In genomic region chr7:110781231-110781711, GRCm38 (mm10) we compare ENCODE assay signal across 10 mouse cellular contexts. TPM values are rescaled to one million over a fixed set of nuclear protein-coding genes. Genes with fewer than 3 reads are reported as not detected.
A peak's percentile ranks its signal among the peaks of the same experiment; 100 is the strongest.
DNase-seq lines count a peak whose midpoint lies in the region; ATAC-seq lines count a peak whose summit lies in the region.
"Had no signal": no experiment of that assay in that cellular context is flagged by ENCODE, and none has a peak within 500 bp of the region (broad histone marks: within the 10 kb centered on the region; RNA-seq: fewer than 3 reads in every experiment).

No protein-coding gene starts in this region.

- H3K4me3 ChIP-seq in embryonic facial prominence, embryonic 12.5 days: no peak overlapping the region
- H3K4me3 ChIP-seq in embryonic facial prominence, embryonic 10.5 days: no peak overlapping the region
- H3K4me3 ChIP-seq in midbrain, embryonic 15.5 days: no peak overlapping the region
- H3K4me3 ChIP-seq in midbrain, embryonic 11.5 days (ENCODE audit: low read depth, low read length): no peak overlapping the region

- intact Hi-C loops in left cerebral cortex, postnatal 36 days (cut with DNase I): no loop called here

- no peak for DNase-seq in embryonic facial prominence, embryonic 10.5 days (ENCODE audit: low spot score)
- DNase-seq in midbrain, embryonic 11.5 days (ENCODE audit: low spot score, missing footprints): no peak
- DNase-seq in left cerebral cortex, postnatal 36 days (ENCODE audit: low spot score in 2 of 2): peak; percentile 64 to 75
- peak; percentile 73 for DNase-seq in skeletal muscle tissue, adult 2 months (ENCODE audit: low read depth, low spot score)
- no peak for DNase-seq in retina, postnatal 1 day
- no peak for DNase-seq in layer of hippocampus, adult 18-20 months (ENCODE audit: low spot score in 2 of 2)

- no peak overlapping the region for H3K4me2 ChIP-seq in embryonic facial prominence, embryonic 12.5 days (replicated peaks)
- H3K4me2 ChIP-seq in midbrain, embryonic 15.5 days: no peak overlapping the region
- H3K4me2 ChIP-seq in midbrain, embryonic 11.5 days: no peak overlapping the region

- no peak for ATAC-seq in embryonic facial prominence, embryonic 12.5 days (ENCODE audit: insufficient number of reproducible peaks, insufficient read depth, low FRiP score, low TSS enrichment)
- ATAC-seq in midbrain, embryonic 15.5 days (replicated peaks): no peak
- no peak for ATAC-seq in midbrain, embryonic 11.5 days (ENCODE audit: low FRiP score)

- H3K9ac ChIP-seq in embryonic facial prominence, embryonic 12.5 days: no peak overlapping the region
- no peak overlapping the region for H3K9ac ChIP-seq in midbrain, embryonic 15.5 days
- H3K9ac ChIP-seq in midbrain, embryonic 11.5 days (ENCODE audit: low read length): no peak overlapping the region

- no peaks in the 10 kb centered on the region for H3K9me3 ChIP-seq in embryonic facial prominence, embryonic 12.5 days
- H3K9me3 ChIP-seq in embryonic facial prominence, embryonic 10.5 days: no peaks in the 10 kb centered on the region
- H3K9me3 ChIP-seq in midbrain, embryonic 15.5 days: no peaks in the 10 kb centered on the region
- no peaks in the 10 kb centered on the region for H3K9me3 ChIP-seq in midbrain, embryonic 11.5 days (ENCODE audit: control insufficient read depth, low read length)

- no peaks in the 10 kb centered on the region for H3K36me3 ChIP-seq in embryonic facial prominence, embryonic 12.5 days
- H3K36me3 ChIP-seq in embryonic facial prominence, embryonic 10.5 days (replicated peaks): no peaks in the 10 kb centered on the region
- no peaks in the 10 kb centered on the region for H3K36me3 ChIP-seq in midbrain, embryonic 15.5 days (replicated peaks)
- no peaks in the 10 kb centered on the region for H3K36me3 ChIP-seq in midbrain, embryonic 11.5 days (ENCODE audit: control insufficient read depth, insufficient read depth, low read length)

- 81% methylated on average over 2 of the region's 2 CpGs for WGBS in embryonic facial prominence, embryonic 12.5 days
- WGBS in embryonic facial prominence, embryonic 10.5 days: 80% methylated on average over 2 of the region's 2 CpGs
- 69% methylated on average over 2 of the region's 2 CpGs for WGBS in midbrain, embryonic 15.5 days
- WGBS in midbrain, embryonic 11.5 days: 96% methylated on average over 2 of the region's 2 CpGs

- H3K4me1 ChIP-seq in embryonic facial prominence, embryonic 12.5 days: peaks cover 38% of the 10 kb centered on the region
- peaks cover 69% of the 10 kb centered on the region for H3K4me1 ChIP-seq in embryonic facial prominence, embryonic 10.5 days
- H3K4me1 ChIP-seq in midbrain, embryonic 15.5 days: no peaks in the 10 kb centered on the region
- no peaks in the 10 kb centered on the region for H3K4me1 ChIP-seq in midbrain, embryonic 11.5 days (ENCODE audit: control insufficient read depth, insufficient read depth, low read length)

- peak overlapping the region; percentile 32 for H3K27ac ChIP-seq in embryonic facial prominence, embryonic 12.5 days
- no peak overlapping the region for H3K27ac ChIP-seq in embryonic facial prominence, embryonic 10.5 days (replicated peaks)
- H3K27ac ChIP-seq in midbrain, embryonic 15.5 days: peak overlapping the region; percentile 2; the same call in 1 of the 2 replicates
- H3K27ac ChIP-seq in midbrain, embryonic 11.5 days (ENCODE audit: low read depth, low read length): no peak overlapping the region
- H3K27ac ChIP-seq: macrophage had no signal

- H3K27me3 ChIP-seq in embryonic facial prominence, embryonic 12.5 days: no peaks in the 10 kb centered on the region
- H3K27me3 ChIP-seq in embryonic facial prominence, embryonic 10.5 days (replicated peaks; ENCODE audit: low read depth, poor library complexity, severe bottlenecking): no peaks in the 10 kb centered on the region
- no peaks in the 10 kb centered on the region for H3K27me3 ChIP-seq in midbrain, embryonic 15.5 days (replicated peaks)
- H3K27me3 ChIP-seq in midbrain, embryonic 11.5 days (ENCODE audit: control insufficient read depth, insufficient read depth, low read length): no peaks in the 10 kb centered on the region
- H3K27me3 ChIP-seq: CH12.LX had no signal

RNA-seq across cellular contexts. Expression of gene Ampd3, which starts 13.3 kb away (rescaled TPM):
- polyA plus RNA-seq in embryonic facial prominence, embryonic 12.5 days (2016; fragmentation: Nextera tagmentation; extraction: Ambion mirVana): 1.9 and 3.2 TPM in 2 replicates
- 1.0 and 1.5 TPM in 2 replicates for polyA plus RNA-seq in embryonic facial prominence, embryonic 10.5 days (2016; fragmentation: Nextera tagmentation; extraction: Ambion mirVana)
- 9.7 and 10.1 TPM in 2 replicates for polyA plus RNA-seq in midbrain, embryonic 15.5 days (2015; fragmentation: Nextera tagmentation; extraction: Ambion mirVana)
- polyA plus RNA-seq in midbrain, embryonic 11.5 days (2014; fragmentation: Nextera tagmentation; extraction: Ambion mirVana): 1.4 and 2.6 TPM in 2 replicates
- 10 to 100 TPM; 19.7 to 25.4 TPM for total RNA-seq in left cerebral cortex, postnatal 36 days (2021)
- total RNA-seq in layer of hippocampus, adult 18-20 months (2021): 10 to 100 TPM; 23.8 to 24.5 TPM

Comparison
In these comparisons a context has a peak if more than half of its experiments do, and no peak if none do; other contexts are left out.
1. H3K27ac ChIP-seq: peak in embryonic facial prominence, embryonic 12.5 days (single experiment) and midbrain, embryonic 15.5 days (single experiment); none in embryonic facial prominence, embryonic 10.5 days (single experiment) and midbrain, embryonic 11.5 days (single experiment).
2. DNase-seq: peak in left cerebral cortex, postnatal 36 days (2 of 2) and skeletal muscle tissue, adult 2 months (single experiment); none in embryonic facial prominence, embryonic 10.5 days (single experiment), midbrain, embryonic 11.5 days (single experiment), retina, postnatal 1 day (single experiment) and layer of hippocampus, adult 18-20 months (0 of 2).